Mouse (Mus musculus) neutrophil, adult 5-6 weeks (primary cell): ENCODE measurements around the gene Hs3st2. TPM values are rescaled to one million over a fixed set of nuclear protein-coding genes. Genes with fewer than 3 reads are reported as not detected.

Source experiments
- ATAC-seq: fragments of 151-379, 151-347 bp; 2 replicates; pipeline ENCODE4 v1.8.0; 2017; ENCODE audit warnings: mild to moderate bottlenecking, moderate TSS enrichment; ENCODE audit not compliant: insufficient number of reproducible peaks, poor library complexity, low FRiP score, severe bottlenecking; ENCODE audit errors: extremely low read depth
- total RNA-seq: library from RNA; stranded (forward); fragments of 200-1000 nt; gene quantifications from 2 replicates; pipeline ENCODE4 v1.2.3, GENCODE M21; 2017

The Hs3st2 gene
- total RNA-seq, 1 experiment from 2014 or later: not detected

- no peak for ATAC-seq
Observed at GRCm38 (mm10) chr7:121529023-121529422, 137.4 kb downstream of the Hs3st2 start.

DNA sequence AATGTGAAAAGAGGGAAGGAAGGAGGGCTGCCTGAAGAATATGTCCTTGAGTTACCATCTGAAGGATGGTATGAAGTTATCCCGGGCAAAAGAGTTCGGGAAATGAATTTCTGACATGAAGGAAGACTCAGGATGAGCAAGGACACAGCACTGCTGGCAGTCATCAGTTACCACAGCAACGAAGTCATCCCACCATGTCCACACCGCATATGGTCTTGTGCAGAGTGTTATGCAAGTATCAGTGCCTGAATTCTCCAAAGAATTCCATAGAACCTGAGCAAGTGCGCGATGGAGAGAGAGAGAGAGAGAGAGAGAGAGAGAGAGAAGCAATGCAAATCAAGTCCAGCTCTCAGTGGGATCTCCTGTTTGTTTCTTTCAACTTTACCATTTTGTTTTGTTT is 142.0 kb downstream of the Hs3st2 start:
- ATAC-seq: no peak

GRCm38 (mm10) chr7:121534386-121534785 is 142.7 kb downstream of the Hs3st2 start:
- no peak for ATAC-seq

GRCm38 (mm10) chr7:121535987-121536386 is 144.3 kb downstream of the Hs3st2 start:
- ATAC-seq: no peak

GRCm38 (mm10) chr7:121539405-121540275 is 148.0 kb downstream of the Hs3st2 start:
- 0 out of 2 replicates have a peak, but pooled peaks have one; percentile 23 for ATAC-seq

- no peak for ATAC-seq
Observed at GRCm38 (mm10) chr7:121542458-121542857, 150.8 kb downstream of the Hs3st2 start.

GRCm38 (mm10) chr7:121549329-121550022 is 157.8 kb downstream of the Hs3st2 start:
- no peak for ATAC-seq
